Mouse (Mus musculus) thymus, postnatal 36 days (tissue): ENCODE results near the gene Sh3bp5l.
"Not testable (repeated sequence)": the region's sequence is repeated elsewhere in the genome, so short reads cannot be mapped to it uniquely, and the experiment has no call there.

Experiments
- DNase-seq, 2 experiments: peaks; one replicate each; pipeline ENCODE4 v3.0.0; 2022; ENCODE audit warnings: mixed read lengths in 2 of 2

Sh3bp5l gene

DNA sequence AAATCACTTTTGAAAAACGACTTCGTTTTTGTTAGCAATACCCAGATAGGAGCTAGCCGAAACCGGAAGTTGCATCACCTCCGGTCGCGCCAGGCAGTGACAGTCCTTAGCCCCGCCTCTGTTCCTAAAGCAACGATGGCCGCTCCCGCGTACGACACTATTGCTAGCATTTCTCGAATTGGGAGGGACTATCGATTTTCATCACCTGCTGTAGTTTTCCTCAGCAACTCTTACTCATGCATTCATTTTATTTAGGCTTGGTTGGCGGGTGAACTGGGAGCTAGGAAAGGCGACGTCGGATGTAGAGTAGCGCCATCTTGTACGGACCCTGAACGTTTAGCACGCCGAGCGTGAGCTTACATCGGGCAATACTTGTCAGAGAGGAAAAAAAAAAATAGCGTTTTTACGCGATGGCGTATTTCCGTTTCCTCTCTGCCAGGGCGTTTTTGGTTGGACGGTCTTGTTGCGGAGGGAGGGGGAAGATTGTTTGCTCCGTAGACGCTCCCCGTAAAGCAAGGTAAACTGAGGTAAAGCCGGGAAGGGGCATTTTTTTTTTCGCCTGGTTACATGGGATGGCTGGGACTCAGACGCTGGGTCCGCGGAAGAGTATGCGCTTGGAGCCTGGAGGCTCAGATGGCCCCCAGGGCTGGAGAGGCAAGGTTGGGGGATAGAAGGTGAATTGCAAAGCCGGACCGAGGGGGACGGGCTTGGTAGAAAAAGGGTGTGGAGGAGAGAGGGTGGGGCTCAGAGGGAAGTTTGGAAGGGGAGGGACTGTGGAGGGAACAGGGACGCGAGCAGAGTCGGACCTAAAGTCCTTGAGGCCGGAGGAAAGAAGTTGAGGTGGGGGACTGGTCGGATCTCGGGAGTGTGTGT, at the start of gene Sh3bp5l, which contains the start of gene Zfp672:
Gene Sh3bp5l, plus strand, starts transcription at position 449 of the 873 bp plus-strand sequence.
Gene Zfp672, minus strand, starts transcription at position 64 of the 873 bp plus-strand sequence.
- DNase-seq, result peak; percentile 82 to 85

DNA sequence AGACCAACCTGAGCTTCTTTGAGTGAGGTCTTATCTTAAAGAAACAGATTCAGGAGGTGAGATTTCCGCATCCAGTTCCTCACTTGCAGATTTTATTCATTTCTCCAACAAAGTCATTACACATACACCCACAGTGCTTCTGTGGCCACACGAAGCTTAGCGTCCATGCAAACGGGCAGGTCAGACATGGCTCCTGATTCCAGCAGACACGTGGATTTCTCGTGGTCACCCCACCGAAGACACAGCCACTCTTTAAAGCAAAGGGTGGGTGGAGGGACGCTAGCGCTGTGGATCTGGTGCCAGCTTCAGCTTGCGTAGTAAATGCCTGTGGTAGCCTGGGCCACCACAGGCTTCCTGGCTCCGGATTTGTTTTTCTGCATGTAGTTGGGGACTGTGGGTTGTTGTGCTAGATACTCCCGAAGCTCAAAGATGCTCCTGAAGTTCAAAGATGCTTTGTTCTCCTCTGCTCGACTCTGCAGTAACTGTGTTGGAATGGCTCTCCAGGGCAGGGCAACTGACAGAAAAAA, 48.5 kb upstream of the Sh3bp5l start:
- DNase-seq, result no peak

DNA sequence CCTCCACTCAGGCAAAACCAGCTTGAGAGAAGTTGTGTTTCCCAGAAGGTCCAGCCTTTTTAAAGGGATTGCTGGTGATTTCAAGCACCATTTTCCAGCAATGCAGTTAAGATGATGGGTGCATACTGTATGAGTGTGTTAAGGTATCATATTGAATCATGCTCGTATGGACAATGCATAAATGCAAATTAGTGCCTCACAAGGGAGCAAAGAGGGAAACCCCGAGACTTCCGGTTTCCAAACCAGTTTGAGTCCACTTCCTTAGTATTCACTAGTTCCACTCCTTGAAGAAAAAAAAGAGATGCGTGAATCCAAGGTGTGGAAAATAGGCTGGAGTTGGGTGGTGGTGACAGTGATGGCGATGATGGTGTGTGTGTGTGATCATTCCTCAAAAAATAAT, 48.0 kb upstream of the Sh3bp5l start:
- DNase-seq, result no peak

GRCm38 (mm10) chr11:58289992-58290682, 40.4 kb upstream of the Sh3bp5l start:
- DNase-seq, result no peak

GRCm38 (mm10) chr11:58290812-58291211, 39.7 kb upstream of the Sh3bp5l start:
- DNase-seq, result no peak

DNA sequence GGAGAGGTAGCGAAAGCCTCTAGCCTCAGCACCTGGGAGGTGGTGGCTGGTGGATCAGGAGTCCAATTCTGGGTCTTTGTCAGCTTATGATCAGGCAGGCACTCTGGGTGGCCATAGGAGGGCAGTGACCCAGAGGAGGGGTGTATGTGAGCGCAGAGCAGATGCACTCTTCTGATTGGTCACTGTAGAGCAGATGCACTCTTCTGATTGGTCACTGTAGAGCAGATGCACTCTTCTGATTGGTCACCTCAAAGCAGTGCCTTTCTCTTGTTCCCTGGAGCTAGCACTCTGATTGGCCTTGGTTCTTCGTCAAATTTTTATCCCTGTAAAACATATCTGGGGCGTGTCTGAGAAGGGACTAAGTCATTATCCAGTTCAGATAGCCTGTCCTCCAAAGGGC, 37.7 kb upstream of the Sh3bp5l start:
- no peak for DNase-seq

DNA sequence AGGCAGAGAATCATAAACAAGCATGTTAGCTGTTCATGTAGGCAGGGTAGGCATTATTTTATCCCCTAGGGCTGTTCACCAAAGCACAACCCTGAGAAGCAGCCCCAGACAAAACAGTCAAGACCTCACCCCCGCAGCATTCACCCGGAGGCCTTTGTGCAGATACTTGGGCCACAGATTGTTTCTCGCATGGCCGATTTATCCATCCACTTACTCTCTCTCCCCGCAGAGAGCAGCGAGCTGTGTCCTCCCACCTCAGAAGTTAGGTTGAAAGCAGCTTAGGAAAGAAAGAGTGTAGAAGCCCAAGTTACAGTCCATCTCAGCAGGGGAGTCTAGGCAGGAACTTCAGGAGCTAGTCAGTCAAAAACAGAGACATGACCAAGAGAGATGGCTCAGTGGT, 33.1 kb upstream of the Sh3bp5l start:
- no peak for DNase-seq

GRCm38 (mm10) chr11:58301057-58301456, 29.5 kb upstream of the Sh3bp5l start:
- DNase-seq, result peak; percentile 54 to 59

DNA sequence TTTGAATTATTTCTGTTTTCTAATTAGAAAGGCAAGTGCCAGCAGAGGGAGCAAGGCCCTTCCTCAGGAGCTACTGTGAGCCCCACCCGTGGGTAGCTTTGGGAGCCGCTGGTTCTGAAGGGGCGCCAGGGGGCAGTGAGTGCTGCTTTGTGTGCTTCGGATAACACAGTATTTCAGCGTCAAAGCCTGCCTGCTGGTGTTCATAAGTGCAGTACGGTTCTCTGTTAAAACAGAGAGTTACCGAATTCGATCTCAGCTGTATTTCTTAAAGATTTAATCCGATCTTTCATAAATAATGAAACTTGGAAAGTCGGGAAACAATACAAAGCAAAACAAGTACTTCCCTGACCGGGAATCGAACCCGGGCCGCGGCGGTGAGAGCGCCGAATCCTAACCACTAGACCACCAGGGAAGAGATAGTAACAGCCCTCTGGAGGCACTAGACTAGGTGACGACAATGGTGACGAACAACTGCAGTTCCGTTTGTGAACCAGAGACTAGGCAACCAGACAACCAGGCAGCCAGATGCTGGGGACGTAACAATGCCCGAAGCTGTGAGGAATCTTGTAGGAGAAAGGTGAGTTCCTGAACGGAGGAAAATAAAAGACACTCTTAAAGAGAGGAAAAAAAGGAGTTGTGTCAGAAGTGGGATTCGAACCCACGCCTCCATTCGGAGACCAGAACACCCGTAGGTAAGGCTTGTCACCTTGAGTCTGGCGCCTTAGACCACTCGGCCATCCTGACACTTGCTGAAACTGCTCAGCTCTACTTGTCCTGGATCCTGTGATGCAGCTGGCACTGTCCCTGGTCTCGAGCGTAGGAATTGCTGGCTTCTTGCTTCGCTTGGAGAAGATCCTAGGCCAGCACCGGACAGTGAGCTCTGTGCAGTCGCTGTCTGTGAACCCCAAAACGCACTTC, 28.4 kb upstream of the Sh3bp5l start:
- DNase-seq, result peak; percentile 93

GRCm38 (mm10) chr11:58302774-58303445, 27.6 kb upstream of the Sh3bp5l start:
- no peak for DNase-seq

DNA sequence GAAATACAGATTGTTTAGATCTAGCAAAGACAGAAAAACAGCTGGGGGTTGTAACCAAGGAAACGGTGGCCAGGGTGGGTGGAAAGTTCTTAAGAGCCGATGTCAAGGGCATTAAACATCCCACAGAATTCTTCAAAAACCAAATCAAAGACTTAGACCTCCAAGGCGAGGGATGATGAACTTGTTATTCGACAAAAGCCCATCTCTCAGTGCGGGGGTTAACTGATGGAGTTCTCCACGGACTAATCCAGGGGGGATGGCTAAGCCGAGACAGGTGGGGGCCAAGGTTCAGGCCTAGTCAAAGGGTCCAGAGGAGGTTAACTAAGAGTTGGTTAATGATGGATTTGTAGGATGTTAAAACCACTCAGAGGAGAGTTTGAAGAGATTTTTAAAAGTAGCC, 26.9 kb upstream of the Sh3bp5l start:
- no peak for DNase-seq

DNA sequence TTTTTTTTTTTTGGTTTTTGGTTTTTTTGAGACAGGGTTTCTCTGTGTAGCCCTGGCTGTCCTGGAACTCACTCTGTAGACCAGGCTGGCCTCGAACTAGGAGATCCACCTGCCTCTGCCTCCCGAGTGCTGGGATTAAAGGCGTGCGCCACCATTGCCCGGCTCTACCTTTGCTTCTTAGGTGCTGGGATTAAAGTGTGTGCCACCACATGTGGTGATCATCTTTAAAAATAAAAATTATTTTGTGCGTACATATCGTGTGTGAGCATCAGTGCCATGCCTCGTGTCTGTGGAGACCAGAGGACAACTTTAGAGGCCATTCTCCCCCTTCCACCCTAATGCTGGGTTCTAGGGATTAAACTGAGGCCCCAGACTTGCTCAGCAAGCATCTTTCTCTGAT, 25.2 kb upstream of the Sh3bp5l start:
- DNase-seq, result not testable (repeated sequence)

GRCm38 (mm10) chr11:58306860-58307308, 23.6 kb upstream of the Sh3bp5l start, which contains the start of gene Zfp692:
Gene Zfp692 (plus strand): TSS chr11:58307069.
- peak; percentile 88 to 93 for DNase-seq

DNA sequence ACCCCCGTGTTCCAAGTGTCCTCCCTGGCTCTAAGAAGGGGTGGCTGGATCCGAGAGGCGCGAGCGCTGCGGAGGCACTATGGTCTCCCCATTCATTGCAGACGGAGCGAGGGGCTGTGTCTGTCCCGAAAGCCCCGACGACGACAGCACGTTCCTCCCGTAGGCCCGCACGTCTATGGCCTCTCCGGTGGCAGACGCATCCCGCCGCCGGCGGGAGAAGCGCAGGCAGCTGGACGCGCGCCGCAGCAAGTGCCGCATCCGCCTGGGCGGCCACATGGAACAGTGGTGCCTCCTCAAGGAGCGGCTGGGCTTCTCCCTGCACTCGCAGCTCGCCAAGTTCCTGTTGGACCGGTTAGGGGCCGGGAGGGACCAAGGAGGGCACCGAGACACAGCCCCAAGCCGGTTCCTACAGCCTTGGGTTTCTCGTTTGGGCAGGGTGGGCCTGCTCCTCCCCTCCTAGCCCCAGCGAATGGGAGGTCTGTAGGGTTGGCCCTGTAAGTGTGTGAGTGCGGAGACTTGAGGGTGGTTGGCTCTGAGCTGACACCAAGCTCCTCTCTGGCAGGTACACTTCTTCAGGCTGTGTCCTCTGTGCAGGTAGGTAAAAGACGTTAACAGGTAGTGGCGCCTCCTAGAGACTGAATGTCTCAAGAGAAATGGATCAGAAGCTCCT, 23.0 kb upstream of the Sh3bp5l start:
- peak; percentile 58 to 65 for DNase-seq

DNA sequence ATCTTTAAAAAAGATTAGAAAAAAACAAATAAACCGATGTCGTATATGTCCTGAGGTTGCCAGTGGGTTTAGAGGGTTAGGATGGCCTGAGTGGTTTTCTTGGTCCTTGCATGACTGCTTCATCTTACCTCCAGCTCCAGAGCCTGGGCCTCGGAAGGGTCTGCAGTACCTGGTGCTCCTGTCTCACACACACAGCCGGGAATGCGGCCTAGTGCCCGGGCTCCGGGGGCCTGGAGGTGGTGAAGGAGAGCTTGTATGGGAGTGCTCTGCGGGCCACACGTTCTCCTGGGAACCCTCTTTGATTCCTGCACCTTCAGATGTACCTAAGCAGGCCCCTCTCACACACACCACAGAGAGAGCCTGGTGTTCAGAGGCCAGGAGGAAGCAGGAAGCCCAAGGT, 21.9 kb upstream of the Sh3bp5l start:
- DNase-seq, result no peak

GRCm38 (mm10) chr11:58314069-58314468, 16.5 kb upstream of the Sh3bp5l start:
- DNase-seq, result no peak

GRCm38 (mm10) chr11:58315536-58316168, 14.9 kb upstream of the Sh3bp5l start:
- no peak for DNase-seq

DNA sequence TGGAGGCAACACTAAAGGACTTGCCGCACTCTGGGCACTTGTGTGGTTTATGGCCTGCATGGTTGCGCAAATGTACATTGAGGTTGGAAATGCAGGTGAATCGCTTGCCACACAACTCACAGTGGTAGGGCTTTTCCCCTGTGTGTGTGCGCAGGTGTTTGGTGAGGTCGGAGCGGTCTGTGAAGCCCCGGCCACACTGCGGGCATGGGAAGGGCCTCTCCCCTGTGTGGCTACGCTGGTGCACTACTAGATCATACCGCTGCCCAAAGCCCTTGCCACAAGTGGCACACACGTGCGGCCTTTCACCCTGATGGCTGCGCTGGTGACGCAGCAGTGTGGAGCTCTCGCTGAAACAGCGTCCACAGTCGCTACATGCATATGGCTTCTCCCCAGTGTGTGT, 14.2 kb upstream of the Sh3bp5l start:
- no peak for DNase-seq

DNA sequence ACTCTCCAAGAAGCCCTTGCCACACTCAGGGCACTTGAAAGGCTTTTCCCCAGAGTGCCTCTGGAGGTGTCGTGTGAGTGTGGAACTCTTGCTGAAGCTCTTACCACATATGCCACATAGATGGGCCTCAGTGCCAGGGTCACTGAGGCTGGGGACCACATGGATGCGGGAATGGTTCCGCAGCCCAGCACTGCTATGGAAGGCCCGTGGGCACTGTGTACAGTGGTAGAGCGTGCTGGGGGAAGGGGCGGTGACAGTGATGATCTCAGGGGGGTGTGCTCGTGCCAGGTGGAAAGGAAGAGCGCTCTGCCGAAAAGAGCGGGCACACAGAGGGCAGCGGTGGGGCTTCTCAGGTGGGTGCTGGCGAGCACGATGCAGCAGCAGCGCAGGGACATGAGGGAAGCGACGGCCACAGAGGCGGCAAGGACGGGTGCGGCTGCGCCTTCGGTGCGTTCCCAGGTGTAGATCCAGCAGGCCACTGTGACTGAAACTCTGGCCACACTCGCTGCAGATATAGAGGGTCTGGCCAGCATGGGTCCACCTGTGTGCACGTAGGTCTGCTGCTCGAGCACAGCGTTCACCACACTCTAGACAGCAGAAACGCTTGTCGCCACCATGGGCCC, 13.6 kb upstream of the Sh3bp5l start:
- DNase-seq, result no peak
